Comparison of ENCODE assay signal across 10 mouse cellular contexts in the genomic region with DNA sequence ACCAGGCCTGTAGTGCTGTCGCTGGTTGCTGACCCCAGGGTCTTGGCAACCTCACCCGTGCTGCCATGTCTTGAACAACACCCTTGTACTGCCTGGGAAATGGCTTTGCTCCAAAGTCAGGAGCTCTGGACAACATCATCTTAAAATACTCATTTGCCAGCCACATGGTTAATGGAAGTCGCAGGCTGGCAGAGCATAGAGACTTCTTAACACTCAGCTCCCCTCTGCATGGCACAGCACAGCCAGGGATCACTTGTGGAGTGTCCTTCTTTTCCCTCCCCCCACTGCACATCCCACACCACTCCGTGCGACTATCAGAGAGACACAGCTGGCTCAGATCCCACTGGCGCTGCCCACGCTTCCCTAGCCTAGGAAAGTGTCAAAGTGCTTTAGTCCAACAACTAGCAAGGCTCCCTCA. TPM values are rescaled to one million over a fixed set of nuclear protein-coding genes. Genes with fewer than 3 reads are reported as not detected.
DNase-seq lines count a peak whose midpoint lies in the region; ATAC-seq and TF ChIP-seq lines count a peak whose summit lies in the region.
"Had no signal": no experiment of that assay in that cellular context is flagged by ENCODE, and none has a peak within 500 bp of the region (broad histone marks: within the 10 kb centered on the region; RNA-seq: fewer than 3 reads in every experiment).

No protein-coding gene starts in this region.

- H3K27ac ChIP-seq in kidney, postnatal 0 days: no peak overlapping the region
- H3K27ac ChIP-seq: embryonic facial prominence, embryonic 13.5 days had no signal

- DNase-seq in adrenal gland, postnatal 25 days: peak; percentile 20
- no peak for DNase-seq in adrenal gland, adult (ENCODE audit: inconsistent age in 2 of 2, low spot score in 1 of 2)
- DNase-seq in kidney, postnatal 0 days (ENCODE audit: low spot score): peak; percentile 24
- DNase-seq in kidney, adult 9 months: no peak
- peak; percentile 33 for DNase-seq in ovary, adult 18-20 months (ENCODE audit: low spot score)
- DNase-seq in ovary, postnatal 10 days (ENCODE audit: low spot score): no peak
- DNase-seq in testis, postnatal 10 days (ENCODE audit: low spot score): peak; percentile 83

- no peaks in the 10 kb centered on the region for H3K27me3 ChIP-seq in kidney, postnatal 0 days (ENCODE audit: insufficient read depth, low read length)
- H3K27me3 ChIP-seq: embryonic facial prominence, embryonic 13.5 days; Patski had no signal

- no peaks in the 10 kb centered on the region for H3K9me3 ChIP-seq in kidney, postnatal 0 days (replicated peaks; ENCODE audit: low read length)
- H3K9me3 ChIP-seq: embryonic facial prominence, embryonic 13.5 days had no signal

- H3K4me2 ChIP-seq in kidney, postnatal 0 days (ENCODE audit: low read length): no peak overlapping the region
- H3K4me2 ChIP-seq: embryonic facial prominence, embryonic 13.5 days had no signal

- H3K4me1 ChIP-seq in kidney, postnatal 0 days (replicated peaks; ENCODE audit: insufficient read depth, low read length): no peaks in the 10 kb centered on the region

- H3K36me3 ChIP-seq in kidney, postnatal 0 days (ENCODE audit: insufficient read depth, low read length): no peaks in the 10 kb centered on the region
- H3K36me3 ChIP-seq: embryonic facial prominence, embryonic 13.5 days had no signal

- no peak overlapping the region for H3K9ac ChIP-seq in kidney, postnatal 0 days (ENCODE audit: low read depth, low read length)
- H3K9ac ChIP-seq: embryonic facial prominence, embryonic 13.5 days had no signal

- no peak for ATAC-seq in kidney, postnatal 0 days (replicated peaks; ENCODE audit: low FRiP score, low read depth)
- ATAC-seq in erythroblast, adult 5-6 weeks (replicated peaks; ENCODE audit: low FRiP score, poor library complexity, severe bottlenecking): no peak
- ATAC-seq: Patski had no signal

- no peak overlapping the region for H3K4me3 ChIP-seq in kidney, postnatal 0 days (replicated peaks; ENCODE audit: low read depth, low read length)
- H3K4me3 ChIP-seq: embryonic facial prominence, embryonic 13.5 days had no signal

- WGBS in kidney, postnatal 0 days: 65% methylated on average over 7 of the region's 7 CpGs

- no peak for TF ChIP-seq CTCF in kidney, postnatal 0 days (IDR thresholded peaks at IDR 0.05; ENCODE audit: low read depth)

RNA-seq across cellular contexts. Expression of a gene that starts 32.0 kb away (rescaled TPM):
- 6.4 and 8.1 TPM in 2 replicates for total RNA-seq in adrenal gland, postnatal 25 days (2021)
- polyA plus RNA-seq in kidney, postnatal 0 days (2015; fragmentation: Nextera tagmentation; extraction: Ambion mirVana): 2.1 and 2.5 TPM in 2 replicates
- total RNA-seq in erythroblast, adult 5-6 weeks (2015; ENCODE audit: low replicate concordance): 25.9 and 28.2 TPM in 2 replicates
- total RNA-seq in erythroblast, adult 5-6 weeks (2017; ENCODE audit: low replicate concordance): 15.9 and 17.1 TPM in 2 replicates
- polyA plus RNA-seq: Patski had no signal

RNA-seq across cellular contexts. Expression of a gene that starts 38.5 kb away (rescaled TPM):
- total RNA-seq in adrenal gland, postnatal 25 days (2021): 71.1 and 79.9 TPM in 2 replicates
- polyA plus RNA-seq in kidney, postnatal 0 days (2015; fragmentation: Nextera tagmentation; extraction: Ambion mirVana): 67.3 and 68.6 TPM in 2 replicates
- total RNA-seq in erythroblast, adult 5-6 weeks (2015; ENCODE audit: low replicate concordance): 187 and 269 TPM in 2 replicates
- total RNA-seq in erythroblast, adult 5-6 weeks (2017; ENCODE audit: low replicate concordance): 221 and 245 TPM in 2 replicates

Comparison
In these comparisons a context has a peak if more than half of its experiments do, and no peak if none do; other contexts are left out.
1. DNase-seq: peak in adrenal gland, postnatal 25 days (single experiment), kidney, postnatal 0 days (single experiment), ovary, adult 18-20 months (single experiment) and testis, postnatal 10 days (single experiment); none in adrenal gland, adult (0 of 2), kidney, adult 9 months (single experiment) and ovary, postnatal 10 days (single experiment).